Mouse (Mus musculus) kidney, adult 18-20 months (tissue): ENCODE measurements around the gene Kpna1.
"Not testable (repeated sequence)": the region's sequence is repeated elsewhere in the genome, so short reads cannot be mapped to it uniquely, and the experiment has no call there.

Experiments
- DNase-seq: peaks from one replicate; pipeline ENCODE4 v3.0.0; 2021

Kpna1 gene

DNA sequence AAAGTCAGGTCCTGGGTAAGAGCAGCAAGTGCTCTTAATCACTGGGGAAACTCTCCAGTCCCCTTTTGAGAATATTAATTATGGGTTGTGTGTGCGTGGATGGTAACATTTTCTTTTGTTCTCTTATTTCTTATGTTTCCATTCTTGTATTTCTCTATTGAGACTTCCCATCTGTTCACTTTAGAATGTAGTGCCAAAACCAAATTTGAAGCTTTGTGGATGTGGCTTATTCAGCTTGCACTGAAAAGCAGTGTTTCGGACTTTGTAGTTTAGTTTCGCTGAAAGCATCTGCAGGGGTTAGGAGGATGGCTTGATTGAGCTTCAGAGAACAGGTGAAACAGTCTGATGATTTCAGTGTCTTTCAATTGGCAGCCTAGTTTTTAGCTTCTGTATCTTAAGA lies 14.8 kb downstream of the Kpna1 start:
- no peak for DNase-seq

DNA sequence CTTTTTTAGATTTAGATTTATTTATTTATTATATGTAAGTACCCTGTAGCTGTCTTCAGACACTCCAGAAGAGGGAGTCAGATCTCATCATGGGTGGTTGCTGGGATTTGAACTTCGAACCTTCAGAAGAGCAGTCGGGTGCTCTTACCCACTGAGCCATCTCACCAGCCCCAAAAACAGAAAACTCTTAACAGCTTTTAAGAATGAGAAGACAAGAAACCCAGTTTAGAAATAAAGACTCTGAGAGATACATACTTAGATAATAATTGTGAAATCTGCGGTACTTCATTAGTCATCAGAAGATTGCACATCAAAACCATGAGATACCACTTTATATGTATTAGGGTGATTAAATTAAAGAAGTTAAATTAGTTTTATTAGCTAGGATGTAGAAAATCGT lies 20.3 kb downstream of the Kpna1 start:
- not testable (repeated sequence) for DNase-seq

DNA sequence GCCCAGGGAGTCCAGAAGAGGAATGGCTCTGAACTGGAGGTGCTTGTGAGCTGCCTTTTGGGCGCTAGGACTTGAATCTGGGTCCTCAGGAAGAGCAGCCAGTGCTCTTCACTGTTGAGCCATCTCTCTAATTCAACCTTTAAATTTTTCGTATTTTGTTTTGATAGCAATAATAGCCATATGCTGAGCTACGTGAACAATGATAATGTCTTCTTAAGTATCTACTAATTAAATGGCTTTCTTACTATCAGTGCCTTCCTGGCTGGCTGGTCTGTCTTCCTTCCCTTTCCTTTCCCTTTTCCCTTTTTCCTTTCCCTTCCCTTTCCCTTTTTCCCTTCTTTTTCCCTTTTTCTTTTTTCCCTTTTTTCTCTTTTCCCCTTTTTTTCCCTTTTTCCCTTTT lies 29.8 kb downstream of the Kpna1 start:
- no peak for DNase-seq

DNA sequence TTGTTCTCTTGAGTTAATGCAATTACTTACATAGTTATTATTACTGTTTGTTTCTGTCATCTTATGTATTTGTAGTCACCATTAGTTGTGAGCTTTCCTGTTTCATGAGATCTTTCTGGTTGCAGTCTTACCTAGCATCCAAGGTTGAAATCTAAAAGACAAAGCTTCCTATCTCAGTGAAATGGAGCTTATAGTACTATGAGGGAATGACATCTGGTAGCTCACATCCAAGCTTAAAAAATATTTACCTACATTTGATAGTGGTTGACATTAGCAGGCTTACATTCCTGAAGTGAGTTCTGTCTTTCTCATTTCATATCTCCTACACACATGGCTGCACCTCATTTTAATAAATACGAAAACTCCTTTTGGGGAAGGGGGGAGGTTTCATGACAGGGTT lies 37.8 kb downstream of the Kpna1 start:
- DNase-seq: no peak

DNA sequence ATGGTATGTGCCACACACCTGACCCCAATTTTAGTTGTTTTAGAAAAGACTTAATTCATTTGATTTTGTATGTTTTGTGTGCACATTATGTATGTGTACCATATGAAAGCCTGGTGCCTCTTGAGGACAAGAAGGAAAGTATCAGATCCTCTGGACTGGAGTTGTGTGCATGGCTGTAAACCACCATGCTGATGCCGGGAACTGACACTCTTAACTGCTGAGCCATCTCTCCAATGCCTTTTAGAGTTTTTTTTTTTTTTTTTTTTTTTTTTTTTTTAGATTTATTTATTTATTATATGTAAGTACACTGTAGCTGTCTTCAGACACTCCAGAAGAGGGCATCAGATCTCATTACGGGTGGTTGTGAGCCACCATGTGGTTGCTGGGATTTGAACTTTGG lies 49.6 kb downstream of the Kpna1 start:
- not testable (repeated sequence) for DNase-seq

DNA sequence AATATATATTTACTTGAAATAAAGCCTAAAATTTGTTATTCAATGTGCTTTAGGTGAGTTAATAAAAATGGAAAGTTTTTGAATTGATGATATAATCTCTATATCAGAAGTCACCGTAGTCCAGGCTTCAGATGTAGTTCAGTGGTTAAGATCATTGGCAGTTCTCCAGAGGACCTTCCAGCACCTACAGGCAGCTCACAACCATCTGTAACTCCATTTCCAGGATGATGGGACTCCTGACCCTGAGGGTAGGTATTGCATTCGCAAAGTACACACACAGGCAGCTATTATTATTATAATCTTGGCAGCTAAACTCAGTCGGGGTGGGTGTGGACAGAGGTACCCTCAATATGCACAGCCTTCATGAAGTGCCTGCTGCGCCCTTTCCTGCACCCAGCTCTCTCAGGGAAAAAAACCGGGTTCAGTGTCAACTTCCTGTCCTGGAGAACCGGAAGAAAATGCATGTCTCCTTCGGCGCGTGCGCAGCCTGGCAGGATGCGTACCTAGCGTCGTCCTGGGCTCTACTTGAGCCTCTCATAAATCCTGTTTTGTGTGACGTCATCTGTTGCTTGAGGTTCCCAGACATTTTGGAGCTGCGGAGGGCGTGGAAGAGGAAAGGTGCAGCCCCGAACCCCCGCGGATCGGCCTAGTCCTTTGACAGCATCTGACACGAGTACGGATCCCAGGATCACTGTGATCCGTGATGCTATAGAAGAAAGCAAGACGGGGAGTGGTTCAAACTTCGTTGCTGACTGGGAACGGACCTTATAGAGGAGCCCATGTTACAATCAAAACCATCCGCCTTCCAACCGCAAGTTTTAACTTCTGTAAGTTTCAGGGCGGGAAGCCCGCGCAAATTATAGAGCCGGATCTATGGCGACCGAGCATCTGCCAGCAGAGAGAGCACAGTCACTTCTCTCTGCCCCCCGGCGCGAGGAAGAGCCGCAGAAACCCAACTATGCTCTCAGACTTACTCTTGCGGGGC lies 62.4 kb downstream of the Kpna1 start, which contains the start of gene Wdr5b:
TSS of gene Wdr5b (plus strand) at position 551 of the 985 bp plus-strand sequence.
- DNase-seq: peak; percentile 89

DNA sequence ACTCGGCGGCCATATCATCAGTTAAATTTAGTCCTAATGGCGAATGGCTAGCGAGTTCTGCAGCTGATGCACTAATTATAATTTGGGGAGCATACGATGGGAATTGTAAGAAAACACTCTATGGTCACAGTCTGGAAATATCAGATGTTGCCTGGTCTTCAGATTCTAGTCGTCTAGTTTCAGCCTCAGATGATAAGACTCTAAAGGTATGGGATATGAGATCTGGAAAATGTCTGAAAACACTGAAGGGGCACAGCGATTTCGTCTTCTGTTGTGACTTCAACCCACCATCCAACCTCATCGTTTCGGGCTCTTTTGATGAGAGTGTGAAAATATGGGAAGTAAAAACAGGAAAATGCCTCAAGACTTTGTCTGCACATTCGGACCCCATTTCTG lies 63.1 kb downstream of the Kpna1 start:
- no peak for DNase-seq

DNA sequence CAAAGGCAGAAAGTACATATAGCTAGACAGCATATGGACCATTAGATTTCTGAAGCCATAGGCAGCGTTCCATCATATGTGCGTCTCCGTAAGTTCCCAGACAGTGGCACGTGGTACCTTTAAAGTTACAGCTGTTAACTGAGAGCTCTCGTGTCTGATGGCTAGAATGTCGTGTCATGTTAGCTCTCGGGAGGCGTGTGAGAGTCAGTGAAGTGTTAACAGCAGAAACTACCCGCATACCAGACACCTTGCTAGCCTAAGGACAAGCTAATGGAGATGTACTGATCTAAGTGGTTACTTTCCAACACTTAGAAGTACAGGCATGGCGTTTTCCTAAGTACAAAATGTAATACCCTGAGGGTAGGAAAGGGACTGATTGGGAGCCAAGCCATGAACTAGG lies 64.5 kb downstream of the Kpna1 start:
- DNase-seq: no peak

DNA sequence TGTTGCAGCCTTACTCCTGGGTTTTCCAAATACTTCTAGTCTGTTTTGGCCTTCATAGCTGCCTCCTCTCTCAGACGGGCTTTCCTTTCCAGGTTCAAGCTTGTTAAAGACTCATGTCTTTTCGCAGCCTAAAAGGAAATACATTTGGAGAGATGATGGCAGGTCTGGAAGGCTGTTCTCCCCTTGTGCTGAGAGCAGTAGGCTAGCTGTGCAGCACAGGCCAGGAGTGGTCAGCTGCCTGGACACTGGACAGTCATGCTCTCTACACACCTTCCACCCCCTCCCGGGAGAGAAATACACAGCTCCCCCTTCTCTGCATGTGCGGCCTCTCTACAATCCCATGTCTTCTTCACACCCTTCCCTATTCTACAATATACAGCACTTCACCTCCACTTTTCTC lies 65.4 kb downstream of the Kpna1 start:
- DNase-seq: no peak

DNA sequence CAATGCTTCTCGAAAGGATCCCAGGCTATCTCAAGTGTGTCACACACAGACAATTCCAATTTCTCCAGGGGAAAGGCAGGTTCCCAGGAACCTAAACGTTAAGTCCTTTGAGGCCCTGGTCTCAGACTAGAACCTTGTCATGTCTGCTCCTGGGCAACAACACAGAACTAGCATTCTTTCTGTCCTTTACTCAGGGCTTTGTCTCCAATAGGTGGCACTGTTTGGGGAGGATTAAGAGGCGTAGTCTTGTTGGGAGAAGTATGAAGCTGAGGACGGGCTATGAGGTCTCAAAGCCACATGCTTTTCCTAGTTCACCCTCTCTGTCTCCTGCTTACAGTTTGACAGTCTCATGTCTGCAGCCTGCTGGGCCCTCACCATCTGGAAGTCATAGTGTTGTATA lies 69.0 kb downstream of the Kpna1 start:
- no peak for DNase-seq

DNA sequence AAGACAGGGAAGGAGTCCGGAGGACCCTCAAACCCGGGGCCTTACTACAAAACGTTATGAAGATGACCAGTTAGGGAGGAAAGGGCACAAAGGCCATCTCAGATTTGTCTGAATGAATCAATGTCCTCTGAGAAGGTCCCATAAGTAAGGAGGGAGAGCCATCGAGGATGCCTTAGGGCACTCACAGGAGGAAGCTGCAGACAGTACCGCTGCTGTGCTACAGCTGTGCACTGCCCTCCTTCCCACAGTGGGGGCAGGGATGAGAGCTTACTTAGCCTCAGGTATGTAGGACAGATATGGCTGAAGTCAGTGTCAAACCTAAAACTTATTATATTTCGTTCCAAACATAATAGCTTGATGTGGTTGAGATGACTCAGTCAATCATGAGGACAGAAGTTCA lies 72.9 kb downstream of the Kpna1 start:
- no peak for DNase-seq

DNA sequence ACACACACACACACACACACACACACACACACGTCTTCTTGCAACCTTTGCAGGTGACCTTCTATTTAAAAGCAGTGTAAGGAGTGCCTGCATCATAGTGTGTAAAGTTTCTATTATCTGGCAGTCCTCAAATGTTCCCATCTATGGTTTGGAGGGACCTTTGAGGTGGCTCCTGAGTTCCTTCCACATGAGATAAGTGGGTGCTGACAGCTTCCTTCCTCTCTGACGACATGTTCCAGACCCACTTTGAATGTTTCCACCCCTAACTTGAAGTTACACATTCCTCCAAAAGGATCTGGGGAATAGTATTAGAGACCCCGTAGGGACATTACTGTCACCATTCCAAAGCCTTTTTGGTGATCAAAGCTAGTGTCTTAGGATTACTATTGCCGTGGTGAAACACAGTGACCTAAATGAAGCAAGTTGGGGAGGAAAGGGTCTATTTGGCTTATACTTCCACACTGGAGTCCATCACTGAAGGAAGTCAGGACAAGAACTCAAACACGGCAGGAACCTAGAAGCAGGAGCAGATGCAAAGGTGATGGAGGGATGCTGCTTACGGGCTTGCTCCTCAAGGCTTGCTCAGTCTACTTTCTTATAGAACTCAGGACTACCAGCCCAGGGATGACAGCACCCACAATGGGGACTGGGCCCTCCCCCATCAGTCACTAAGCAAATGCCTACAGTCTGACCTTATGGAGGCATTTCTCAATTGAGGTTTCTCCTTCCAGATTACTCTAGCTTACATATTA lies 75.2 kb downstream of the Kpna1 start:
- no peak for DNase-seq

DNA sequence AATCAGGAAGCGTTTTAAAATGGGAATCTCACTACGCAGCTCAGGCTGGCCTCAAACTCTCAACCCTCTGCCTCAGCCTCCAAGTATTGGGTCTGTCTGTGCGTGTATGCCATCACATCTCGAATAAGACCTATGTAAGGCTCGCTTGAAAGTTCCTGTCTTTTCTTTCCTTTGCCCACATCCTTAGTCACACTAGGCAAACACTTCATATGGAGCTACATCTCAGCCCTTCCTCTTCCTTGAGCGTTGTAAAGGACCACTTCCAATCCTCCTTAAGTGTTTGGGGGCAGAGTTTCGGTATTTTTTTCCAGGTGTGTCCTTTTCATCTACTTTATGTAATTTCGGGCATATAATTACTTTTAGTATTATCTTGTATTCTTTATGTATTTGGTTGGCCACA lies 76.4 kb downstream of the Kpna1 start:
- DNase-seq: no peak

DNA sequence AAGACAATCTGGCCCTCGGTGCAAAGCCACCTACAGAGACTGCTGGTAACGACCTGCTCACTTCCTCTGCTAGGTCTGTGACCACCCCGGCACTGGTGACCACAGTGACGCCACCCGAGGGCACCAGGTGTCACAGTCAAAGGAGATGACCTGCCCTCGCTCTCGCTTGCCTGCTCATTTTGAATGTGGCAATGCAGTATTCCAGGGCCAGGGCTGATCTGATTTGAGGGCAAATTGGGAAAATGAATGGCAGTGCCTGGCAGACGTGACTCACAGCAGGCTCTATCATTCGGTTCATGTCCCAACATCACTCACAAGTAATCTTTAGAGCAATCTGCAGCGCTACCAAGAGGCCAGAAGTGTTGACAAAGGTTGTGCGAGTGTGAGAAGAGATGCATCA lies 77.9 kb downstream of the Kpna1 start:
- no peak for DNase-seq

DNA sequence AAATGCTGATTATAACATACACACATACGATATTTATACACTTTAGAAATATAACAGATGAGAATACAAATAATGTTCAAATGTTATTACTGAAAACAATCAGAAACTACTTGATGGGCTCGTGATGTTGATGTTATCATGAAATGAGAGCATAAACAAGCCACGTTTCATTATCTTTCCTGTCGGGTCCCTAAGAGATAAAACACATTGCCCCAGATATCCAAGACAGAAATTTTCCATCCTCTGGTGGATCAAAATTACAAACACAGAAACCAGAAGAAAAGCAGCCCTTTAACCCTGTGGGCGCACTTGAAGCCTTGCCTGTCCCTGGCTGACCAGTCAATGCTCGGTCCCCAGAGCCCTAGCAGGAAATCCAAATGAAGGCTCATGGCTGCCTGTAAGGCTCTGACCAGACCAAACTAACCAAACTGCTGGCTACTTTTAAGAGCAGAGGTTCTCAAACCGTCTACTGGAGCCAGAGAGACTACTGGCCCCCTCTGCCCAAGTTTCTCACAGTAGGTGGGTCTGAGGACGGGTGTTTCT lies 79.5 kb downstream of the Kpna1 start:
- no peak for DNase-seq

DNA sequence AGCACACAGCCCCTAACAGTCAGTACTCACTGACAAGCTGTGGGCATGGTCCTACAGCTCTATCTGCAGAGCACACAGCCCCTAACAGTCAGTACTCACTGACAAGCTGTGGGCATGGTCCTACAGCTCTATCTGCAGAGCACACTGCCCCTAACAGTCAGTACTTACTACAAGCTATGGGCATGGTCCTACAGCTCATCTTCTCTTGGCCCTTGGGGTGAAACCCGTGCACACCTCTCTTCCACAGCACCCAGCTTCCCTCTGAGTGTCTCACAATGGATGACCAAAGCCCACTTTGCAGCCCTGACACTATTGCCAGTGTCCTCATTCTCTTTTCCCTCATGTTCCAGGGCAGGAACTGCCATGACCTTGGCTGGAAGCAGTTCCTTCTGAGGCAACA lies 84.0 kb downstream of the Kpna1 start:
- DNase-seq: not testable (repeated sequence)

DNA sequence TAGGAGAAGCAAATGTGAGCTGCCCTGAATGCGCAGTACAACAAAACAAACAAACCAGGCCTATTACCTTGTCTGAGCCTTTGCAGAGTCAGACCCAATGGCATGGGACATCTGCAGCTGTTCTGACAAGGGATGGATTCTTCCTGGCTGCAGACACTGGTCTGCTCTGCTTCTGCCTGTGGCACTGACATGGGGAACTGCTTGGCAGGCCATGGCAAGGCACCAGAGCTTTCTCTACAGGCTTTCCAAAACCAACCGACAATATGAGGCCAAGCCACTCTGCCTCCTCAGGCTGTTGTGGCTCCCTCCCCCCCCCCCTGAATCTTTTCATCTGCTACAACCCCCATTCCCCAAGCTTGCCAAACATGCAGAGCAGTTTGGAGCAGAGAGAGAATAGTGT lies 84.8 kb downstream of the Kpna1 start:
- no peak for DNase-seq

DNA sequence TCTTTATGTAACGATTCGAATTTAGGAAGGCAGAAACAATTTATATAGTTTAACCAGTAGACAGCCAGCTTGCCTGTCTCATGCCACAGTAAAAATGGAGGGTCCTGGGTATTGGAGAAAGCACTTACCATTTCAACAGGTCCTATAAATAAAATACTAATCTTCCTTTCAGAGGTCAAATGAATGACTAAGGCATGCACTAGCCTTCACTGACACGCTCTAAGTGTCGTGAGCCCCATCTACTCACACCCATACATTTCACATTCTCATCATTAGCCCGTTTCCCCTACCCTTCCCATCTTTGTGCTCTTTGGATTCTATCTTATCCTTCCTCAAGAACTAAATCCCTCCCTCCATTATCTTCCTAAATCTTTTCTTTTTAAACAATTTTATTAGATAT lies 86.4 kb downstream of the Kpna1 start:
- DNase-seq: no peak

DNA sequence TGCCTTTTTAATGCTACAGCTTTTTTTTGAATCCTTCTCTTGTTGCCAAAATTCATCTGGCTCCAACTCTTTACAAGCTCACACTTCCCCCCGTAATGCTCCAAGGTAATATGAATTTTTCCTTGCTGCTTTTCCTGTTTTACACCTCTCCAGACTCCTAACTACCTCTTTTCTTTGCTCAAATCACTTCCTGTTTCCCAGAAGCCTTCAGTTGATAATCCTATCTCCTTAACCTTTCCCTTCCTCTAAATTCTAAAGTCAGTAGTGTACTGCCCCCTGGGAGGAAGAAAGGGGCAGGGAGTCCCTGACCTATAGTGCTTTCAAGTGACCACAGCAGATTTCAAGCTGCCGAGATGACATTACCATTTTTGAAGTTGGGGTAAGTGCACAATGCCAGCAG lies 89.1 kb downstream of the Kpna1 start:
- DNase-seq: no peak

DNA sequence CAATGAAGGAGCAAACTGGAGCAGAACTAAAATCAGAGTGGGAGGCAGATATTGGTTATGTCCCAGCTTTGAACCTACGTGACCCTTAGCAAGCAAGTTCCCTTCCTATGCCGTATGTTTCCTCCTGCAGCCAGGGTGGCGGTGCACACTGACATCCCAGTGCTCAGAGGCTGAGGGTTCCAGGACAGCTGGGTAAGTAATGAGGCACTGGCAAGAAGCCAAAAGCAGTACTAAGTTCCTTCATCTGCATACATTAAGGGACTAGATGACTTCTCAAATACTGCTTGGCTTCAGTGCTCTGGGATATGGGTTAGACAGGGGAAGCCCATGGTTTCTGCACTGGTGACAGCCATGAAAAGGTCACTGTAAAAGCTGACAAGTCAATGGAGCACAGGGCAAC lies 89.8 kb downstream of the Kpna1 start:
- no peak for DNase-seq

DNA sequence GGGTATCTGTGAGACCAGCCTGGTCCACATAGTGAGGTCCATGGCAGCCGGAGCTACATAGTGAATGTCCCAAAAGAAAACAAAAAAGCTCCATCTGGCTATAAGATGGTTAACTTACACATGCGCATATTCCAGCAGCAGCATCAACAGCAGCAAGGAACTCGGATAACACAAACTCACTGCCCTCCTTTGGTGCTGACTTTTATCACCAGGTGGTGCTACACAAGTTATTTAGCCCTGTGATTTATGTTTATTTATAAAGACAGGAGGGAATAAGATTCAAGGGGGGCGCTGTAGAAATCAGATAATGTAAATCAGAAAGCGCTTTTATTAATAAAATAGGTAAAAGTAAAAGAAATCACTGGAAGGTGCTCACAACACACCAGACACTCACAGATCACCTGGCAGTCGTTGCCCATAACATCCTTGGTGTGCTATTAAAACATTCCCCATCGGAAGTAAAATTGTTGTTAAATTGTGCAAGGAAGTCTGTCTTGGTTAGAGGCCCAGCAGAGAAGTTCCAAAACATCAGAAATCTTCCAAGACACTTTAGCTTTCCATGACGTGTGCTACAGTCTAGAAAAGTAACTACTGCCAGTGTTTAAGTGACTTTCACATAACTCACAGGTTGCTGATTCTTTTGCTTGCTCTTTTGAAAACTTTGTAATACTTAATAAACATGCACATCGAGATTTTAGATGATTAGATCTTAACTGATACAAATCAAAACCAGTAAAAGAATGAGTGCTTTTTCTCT lies 91.4 kb downstream of the Kpna1 start:
- no peak for DNase-seq

DNA sequence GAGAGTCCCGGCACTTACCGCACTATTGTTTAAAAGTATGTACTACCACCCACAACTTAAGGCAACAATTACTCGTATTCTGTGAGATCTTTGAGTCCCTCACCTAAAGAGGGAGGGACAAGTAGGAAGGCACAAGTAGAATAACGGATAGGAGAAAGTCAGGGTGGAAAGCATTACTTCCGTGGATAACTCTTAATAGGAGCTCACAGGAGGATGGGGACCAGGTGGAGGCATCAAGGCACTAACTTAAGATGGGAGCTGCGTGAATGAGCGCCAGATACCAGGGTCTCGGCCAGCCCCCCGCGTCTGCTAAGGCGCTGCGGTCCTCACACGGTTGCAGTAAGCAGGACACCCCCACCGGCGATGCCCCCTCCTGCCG lies 92.5 kb downstream of the Kpna1 start:
- no peak for DNase-seq
